Mouse (Mus musculus) right cerebral cortex, postnatal 14 days (tissue): Measurements from ENCODE around the gene Whrn.
A peak's percentile ranks its signal among the peaks of the same experiment; 100 is the strongest.

Experiments used
- DNase-seq: peaks from one replicate; pipeline ENCODE4 v3.0.0; 2022

Whrn gene

DNA sequence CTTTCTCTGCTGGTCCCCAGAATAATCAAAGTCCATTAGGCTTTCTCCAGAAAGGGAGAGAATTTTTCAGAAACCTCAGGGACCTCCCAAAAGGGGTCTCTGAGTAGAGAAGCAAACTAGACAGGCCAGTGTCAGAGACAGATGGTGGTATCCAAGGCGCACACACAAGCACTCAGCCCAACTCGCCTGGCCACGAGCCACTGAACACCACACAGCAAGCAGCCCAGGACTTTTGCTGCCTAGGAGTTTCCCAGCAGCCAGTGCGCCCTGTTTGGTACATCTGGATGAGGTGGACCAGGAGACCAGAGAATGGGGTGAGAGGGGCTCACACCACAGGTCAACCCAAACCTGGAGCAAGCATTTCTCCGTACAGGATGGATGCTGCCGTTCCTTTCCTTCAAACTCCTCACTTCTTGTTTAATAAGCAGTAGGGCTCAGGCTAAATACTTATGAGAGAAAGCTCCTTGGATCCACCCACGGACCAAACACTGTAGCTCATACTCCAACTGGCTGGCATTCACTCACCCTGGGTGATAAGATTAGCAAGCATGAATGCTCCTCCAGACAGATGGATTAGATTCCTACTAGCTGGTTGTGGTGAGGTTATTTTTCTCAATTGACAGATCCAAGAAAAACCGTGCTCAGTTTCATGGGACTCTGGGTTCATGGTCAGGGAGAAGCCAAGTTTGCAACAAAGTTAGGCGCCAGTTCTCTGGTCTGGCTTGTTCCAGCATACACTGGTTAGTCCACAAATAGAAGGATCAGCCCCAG lies 2.3 kb downstream of the Whrn start:
- peak; percentile 20 for DNase-seq

DNA sequence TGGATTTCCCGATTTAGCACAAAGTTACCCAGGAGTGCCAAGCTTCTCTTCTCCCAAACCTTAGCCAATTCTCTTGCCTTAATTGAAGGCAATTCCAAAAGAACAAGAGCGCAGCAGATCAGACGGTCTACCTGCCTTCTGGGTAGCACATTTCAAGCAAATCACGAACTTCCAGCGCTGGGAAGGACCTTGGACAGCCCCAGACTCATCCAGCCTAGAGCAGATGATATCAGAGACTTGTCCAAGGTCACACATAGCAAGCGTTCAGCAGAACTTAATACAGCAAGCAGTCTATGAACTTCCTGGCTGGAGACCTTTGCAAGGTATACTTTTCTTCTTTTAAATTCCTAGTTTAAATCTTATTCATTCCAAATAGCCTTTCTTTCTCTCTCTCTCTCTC lies 4.3 kb downstream of the Whrn start:
- DNase-seq, result no peak

DNA sequence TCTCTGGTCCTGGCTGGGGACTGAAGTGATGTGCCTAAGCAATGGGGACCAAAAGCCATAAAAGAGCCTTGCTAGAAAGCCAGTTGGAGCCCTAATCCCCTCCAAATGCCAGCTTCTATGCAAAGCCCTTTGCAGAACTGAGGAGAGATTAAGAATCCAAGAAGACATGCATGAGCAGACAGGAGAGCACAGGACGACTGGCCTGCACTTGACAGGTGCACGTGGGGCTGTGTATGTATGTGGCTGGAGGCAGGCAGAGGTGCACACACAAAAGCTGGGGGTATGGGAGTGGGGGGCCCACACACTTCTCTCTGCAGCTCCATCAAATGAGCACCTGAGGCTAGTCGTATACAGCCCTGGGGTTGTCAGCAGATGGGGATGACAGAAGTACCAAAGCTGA lies 5.6 kb downstream of the Whrn start:
- DNase-seq, result no peak

- no peak for DNase-seq
Observed at GRCm38 (mm10) chr4:63489676-63490075, 6.1 kb downstream of the Whrn start.

- no peak for DNase-seq
Observed at GRCm38 (mm10) chr4:63487916-63488315, 7.9 kb downstream of the Whrn start.

- DNase-seq, result no peak
Observed at GRCm38 (mm10) chr4:63487256-63487655, 8.5 kb downstream of the Whrn start.

- DNase-seq, result no peak
Observed at GRCm38 (mm10) chr4:63486523-63486922, 9.3 kb downstream of the Whrn start.

DNA sequence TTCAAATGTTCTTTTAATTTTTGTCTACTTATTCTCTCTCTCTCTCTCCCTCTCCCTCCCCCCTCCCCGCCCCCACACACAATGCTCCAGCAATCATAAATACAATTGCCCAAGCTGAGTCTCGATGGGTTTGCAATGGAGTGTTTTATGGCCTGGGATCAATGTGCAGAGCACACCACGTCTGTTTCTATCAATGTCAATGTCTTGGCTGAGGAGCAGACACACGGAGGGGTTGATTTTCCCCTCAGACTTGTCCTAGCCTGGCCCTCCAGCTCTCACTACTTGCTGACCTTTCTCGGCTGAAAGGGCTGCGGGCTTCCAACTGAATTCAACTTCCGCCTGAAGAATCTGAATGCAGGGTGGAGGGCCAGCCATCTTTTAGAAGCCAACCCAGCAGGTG lies 12.1 kb downstream of the Whrn start:
- DNase-seq, result no peak

DNA sequence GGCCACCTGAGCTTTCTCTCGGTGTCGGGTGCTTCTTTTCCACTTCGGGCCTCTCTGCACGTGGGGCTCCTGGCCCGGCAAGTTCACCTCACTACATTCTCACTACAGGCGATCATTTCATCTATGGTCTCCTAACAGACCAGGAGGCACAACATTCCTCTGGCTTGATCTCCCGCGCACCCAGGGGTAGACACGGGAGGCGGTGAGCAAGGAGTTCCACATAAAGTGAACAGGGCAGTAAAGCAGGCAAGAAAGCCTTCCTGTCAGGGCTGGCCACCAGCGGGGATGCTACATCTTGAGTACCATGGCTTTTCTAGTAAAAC lies 15.0 kb downstream of the Whrn start:
- no peak for DNase-seq

- DNase-seq, result peak; percentile 25
Observed at GRCm38 (mm10) chr4:63480098-63480844, 15.5 kb downstream of the Whrn start.

- no peak for DNase-seq
Observed at GRCm38 (mm10) chr4:63478036-63478435, 17.8 kb downstream of the Whrn start.

DNA sequence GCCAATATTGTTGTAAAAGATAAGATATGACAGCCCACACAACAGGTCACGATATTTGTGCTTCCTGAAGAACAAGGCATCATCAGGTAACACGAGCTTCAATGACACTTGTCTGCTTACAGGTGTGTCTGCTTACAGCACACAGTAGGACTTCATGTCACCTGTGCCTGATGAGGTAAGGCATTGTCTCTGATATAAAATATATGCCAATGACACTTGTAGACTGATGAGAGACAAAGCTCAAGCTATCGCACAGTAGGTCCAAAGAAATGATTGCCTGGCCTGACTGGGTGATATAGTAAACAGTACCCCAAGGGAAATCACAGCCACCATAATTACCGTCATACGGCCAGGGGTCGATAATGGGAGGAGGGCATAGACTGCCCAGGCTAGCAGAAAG lies 18.9 kb downstream of the Whrn start:
- no peak for DNase-seq

DNA sequence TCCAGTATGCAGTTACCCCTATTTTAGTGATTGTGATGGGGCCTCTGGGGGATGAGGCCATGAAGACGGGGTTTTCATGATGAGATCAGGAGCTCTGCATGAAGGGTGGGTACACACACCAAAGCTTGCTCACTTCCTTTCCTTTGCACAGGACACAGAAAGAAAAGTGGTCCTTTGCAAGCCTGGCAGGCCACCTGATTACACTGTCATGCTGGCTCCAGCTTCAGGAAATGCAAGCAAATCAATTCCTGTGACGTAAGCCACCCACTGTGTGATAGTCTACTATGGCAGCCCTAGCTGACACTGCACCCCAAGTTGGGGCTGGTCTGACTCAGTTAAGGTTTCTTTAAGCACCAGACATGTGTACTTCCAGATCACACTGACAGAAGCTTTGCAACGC lies 20.6 kb downstream of the Whrn start:
- DNase-seq, result no peak

- DNase-seq, result no peak
Observed at GRCm38 (mm10) chr4:63474439-63474838, 21.4 kb downstream of the Whrn start.

- DNase-seq, result no peak
Observed at GRCm38 (mm10) chr4:63467338-63467737, 28.5 kb downstream of the Whrn start.

DNA sequence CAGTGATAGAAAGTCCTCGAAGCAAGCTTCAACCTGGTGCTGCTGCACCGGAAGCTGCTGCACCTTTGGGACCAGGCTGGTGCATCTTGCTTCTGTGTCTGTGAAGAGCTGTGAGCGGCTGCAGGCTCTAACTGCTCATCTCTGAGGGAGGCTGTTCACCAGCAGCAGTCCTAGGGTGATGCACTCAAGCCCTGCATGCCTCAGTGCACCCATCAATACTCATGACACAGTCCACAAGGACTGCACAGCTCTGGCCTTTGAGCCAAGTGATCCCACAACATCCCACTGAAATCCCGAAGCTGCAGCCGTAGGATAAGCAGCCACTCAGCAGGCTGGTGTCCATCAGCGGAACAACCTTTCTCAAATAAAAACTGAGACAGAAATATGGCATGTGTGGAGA lies 29.6 kb downstream of the Whrn start:
- no peak for DNase-seq

GRCm38 (mm10) chr4:63460876-63461525 lies 34.8 kb downstream of the Whrn start:
- no peak for DNase-seq

GRCm38 (mm10) chr4:63459141-63459789 lies 36.5 kb downstream of the Whrn start:
- no peak for DNase-seq

GRCm38 (mm10) chr4:63456547-63456946 lies 39.2 kb downstream of the Whrn start:
- no peak for DNase-seq

DNA sequence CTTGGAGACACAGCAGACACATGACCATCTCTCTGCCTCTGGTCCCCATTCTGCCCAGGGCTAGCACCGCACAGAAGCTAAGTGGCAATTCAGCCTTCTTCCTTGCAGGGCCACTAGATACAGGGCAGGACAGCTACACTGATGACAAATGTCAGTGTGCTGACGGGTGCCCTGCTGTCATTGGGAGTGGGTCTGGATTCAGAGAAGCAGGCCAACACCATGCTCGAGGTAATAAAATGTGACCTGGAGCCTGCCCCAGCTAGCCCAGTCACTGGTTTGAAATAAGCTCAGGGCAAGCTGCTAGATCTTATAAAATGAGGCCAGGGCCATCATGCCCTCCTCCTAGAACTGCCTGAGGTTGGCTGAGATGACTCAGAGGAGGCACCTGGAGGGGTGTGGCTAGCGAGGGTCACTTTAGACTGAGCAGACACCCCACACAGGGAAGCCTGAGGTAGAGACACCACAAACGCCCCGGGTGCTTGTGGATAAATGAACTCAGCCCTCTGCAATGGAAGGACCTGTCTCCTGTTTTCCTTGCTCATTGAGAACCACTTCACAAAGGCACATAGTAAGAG lies 41.8 kb downstream of the Whrn start:
- DNase-seq, result no peak

DNA sequence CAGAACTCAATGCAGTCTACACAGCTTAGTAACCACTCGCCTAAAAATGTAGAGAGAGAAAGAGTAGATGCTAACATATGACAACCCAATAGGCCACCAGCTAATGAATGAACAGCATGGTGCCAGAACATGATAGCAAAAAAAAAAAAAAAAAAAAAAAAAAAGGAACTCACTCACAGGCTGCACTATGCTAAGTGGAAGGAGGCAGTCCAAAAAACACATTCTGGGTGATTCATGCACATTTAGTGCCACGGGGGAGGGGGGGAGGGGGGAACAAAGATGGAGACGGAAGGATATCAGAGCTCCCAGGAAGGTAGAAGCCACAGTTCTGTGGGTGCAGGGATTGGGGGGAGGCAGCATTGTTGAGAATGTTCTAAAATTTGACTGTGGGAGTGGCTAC lies 43.2 kb downstream of the Whrn start:
- no peak for DNase-seq

GRCm38 (mm10) chr4:63450551-63450950 lies 45.2 kb downstream of the Whrn start:
- no peak for DNase-seq

- no peak for DNase-seq
Observed at GRCm38 (mm10) chr4:63444362-63445066, 51.3 kb downstream of the Whrn start.
